In the genomic region with DNA sequence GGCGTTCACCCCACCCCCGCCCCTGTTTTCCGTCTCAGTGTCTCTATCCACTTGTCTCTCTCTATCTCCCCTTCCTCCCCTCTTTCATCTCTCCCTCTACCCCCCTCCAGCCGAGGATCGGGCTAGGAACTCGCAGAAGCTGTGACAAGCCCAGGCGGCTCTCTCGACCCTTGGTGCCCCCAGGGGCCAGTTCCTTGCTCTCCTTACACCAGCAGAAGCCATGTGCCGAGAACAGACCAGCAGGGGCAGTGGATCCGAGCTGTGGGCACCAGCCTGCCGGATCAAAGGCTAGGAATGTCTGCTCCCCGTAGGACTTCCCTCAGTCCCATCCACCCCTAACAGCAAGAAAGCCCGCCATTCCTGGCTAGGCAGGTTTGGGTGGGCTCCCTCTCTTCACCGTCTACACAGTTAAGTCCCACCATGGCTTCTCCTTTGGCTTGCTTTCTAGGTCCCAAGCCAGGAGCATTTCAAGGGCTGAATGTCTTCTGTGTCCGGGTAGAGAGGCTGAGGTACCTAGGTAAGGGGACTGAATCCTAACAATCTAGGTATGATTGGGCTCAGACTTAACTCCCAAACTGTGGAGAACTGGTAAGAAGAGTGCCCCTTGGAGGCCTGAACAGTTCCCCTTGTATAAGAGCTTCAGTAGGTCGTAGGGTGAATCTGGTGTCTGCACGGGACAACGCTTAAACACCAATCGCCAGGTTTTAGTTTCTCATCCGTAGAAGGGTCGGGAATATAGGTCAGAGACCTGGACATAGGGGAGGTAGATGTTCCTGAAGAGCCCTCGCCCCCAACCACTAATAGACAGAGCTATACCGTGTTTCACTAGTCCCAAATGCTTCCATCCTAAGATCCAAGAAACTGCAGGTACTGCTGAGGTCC, we compare ENCODE assay signal across 9 mouse cellular contexts. TPM values are rescaled to one million over a fixed set of nuclear protein-coding genes. Genes with fewer than 3 reads are reported as not detected.
DNase-seq lines count a peak whose midpoint lies in the region; ATAC-seq and TF ChIP-seq lines count a peak whose summit lies in the region.
"Had no signal": no experiment of that assay in that cellular context is flagged by ENCODE, and none has a peak within 500 bp of the region (broad histone marks: within the 10 kb centered on the region; RNA-seq: fewer than 3 reads in every experiment).

No protein-coding gene starts in this region.

- H3K4me3 ChIP-seq in CH12.LX (replicated peaks in 1 of 3; ENCODE audit: low read depth in 2 of 3, low read length in 2 of 3, poor library complexity in 1 of 3): no peak overlapping the region
- peak overlapping the region; percentile 35 for H3K4me3 ChIP-seq in forebrain, postnatal 0 days (ENCODE audit: low read depth, low read length)
- peak overlapping the region; percentile 63 for H3K4me3 ChIP-seq in midbrain, embryonic 10.5 days
- H3K4me3 ChIP-seq in thymus, adult 2 months (ENCODE audit: control insufficient read depth, insufficient read depth, low read length): no peak overlapping the region

- in situ Hi-C loops in CH12.LX (cut with MboI; ENCODE audit: low pct_ligation_motif_present, low pct_unique_long_range_greater_than_20kb, low sequenced_read_pairs): loop anchor here (5.0 kb wide), 1 partner anchor 140 kb away; no protein-coding TSS in a partner anchor

- no peak for TF ChIP-seq EP300 in CH12.LX (IDR thresholded peaks at IDR 0.05; ENCODE audit: low read length)

- dilution Hi-C loops in CH12.LX (cut with MboI; ENCODE audit: extremely low pct_ligation_motif_present, extremely low pct_unique_long_range_greater_than_20kb, low sequenced_read_pairs): no loop called here

- H3K79me2 ChIP-seq in CH12.LX (replicated peaks; ENCODE audit: control insufficient read depth, extremely low read depth, insufficient read depth, poor library complexity, severe bottlenecking): no peaks in the 10 kb centered on the region

- TF ChIP-seq CTCF in CH12.LX (conservative IDR thresholded peaks at IDR 0.05 in 1 of 2, IDR thresholded peaks at IDR 0.05 in 1 of 2; ENCODE audit: low read depth in 2 of 2, low read length in 2 of 2): no peak
- no peak for TF ChIP-seq CTCF in forebrain, postnatal 0 days (IDR thresholded peaks at IDR 0.05; ENCODE audit: low read depth)
- no peak for TF ChIP-seq CTCF in thymus, adult 2 months (IDR thresholded peaks at IDR 0.05; ENCODE audit: borderline replicate concordance, control insufficient read depth, extremely low read depth, insufficient read depth, low read length, poor library complexity)

- WGBS in forebrain, postnatal 0 days: 4% methylated on average over 23 of the region's 23 CpGs
- 2% methylated on average over 23 of the region's 23 CpGs for WGBS in midbrain, embryonic 10.5 days
- WGBS in thymus, adult 2 months: 7% methylated on average over 23 of the region's 23 CpGs

- TF ChIP-seq POLR2A in CH12.LX (IDR thresholded peaks at IDR 0.05; ENCODE audit: low read depth, low read length): no peak
- no peak for TF ChIP-seq POLR2A in thymus, adult 2 months (IDR thresholded peaks at IDR 0.05; ENCODE audit: control insufficient read depth, extremely low read depth, insufficient read depth, low read length, poor library complexity)

- no peaks in the 10 kb centered on the region for H3K36me3 ChIP-seq in CH12.LX (replicated peaks in 1 of 2; ENCODE audit: control insufficient read depth in 1 of 2, insufficient read depth in 1 of 2, low read length in 1 of 2)
- no peaks in the 10 kb centered on the region for H3K36me3 ChIP-seq in forebrain, postnatal 0 days (ENCODE audit: insufficient read depth)
- no peaks in the 10 kb centered on the region for H3K36me3 ChIP-seq in midbrain, embryonic 10.5 days
- no peaks in the 10 kb centered on the region for H3K36me3 ChIP-seq in thymus, adult 2 months (ENCODE audit: control insufficient read depth, insufficient read depth, low read length)

- H3K27me3 ChIP-seq in CH12.LX (replicated peaks): peaks cover 87% of the 10 kb centered on the region
- peaks cover 81% of the 10 kb centered on the region for H3K27me3 ChIP-seq in forebrain, postnatal 0 days (ENCODE audit: insufficient read depth, low read length)
- peaks cover 100% of the 10 kb centered on the region for H3K27me3 ChIP-seq in midbrain, embryonic 10.5 days (ENCODE audit: low read depth, poor library complexity, severe bottlenecking)
- H3K27me3 ChIP-seq in thymus, adult 2 months (ENCODE audit: control insufficient read depth, insufficient read depth, low read length): peaks cover 34% of the 10 kb centered on the region

- H3K27ac ChIP-seq in CH12.LX (ENCODE audit: insufficient read depth, low read depth): no peak overlapping the region
- no peak overlapping the region for H3K27ac ChIP-seq in forebrain, postnatal 0 days (ENCODE audit: low read depth, low read length)
- H3K27ac ChIP-seq in midbrain, embryonic 10.5 days (replicated peaks): peak overlapping the region; percentile 83
- no peak overlapping the region for H3K27ac ChIP-seq in thymus, adult 2 months (ENCODE audit: control insufficient read depth, insufficient read depth, low read length)

- H3K9ac ChIP-seq in CH12.LX (ENCODE audit: insufficient read depth, low read depth): no peak overlapping the region
- H3K9ac ChIP-seq in forebrain, postnatal 0 days: no peak overlapping the region

- no peak for ATAC-seq in forebrain, postnatal 0 days

- no peak for DNase-seq in CH12.LX (ENCODE audit: extremely low read depth)
- peak; percentile 16 for DNase-seq in ES-CJ7 (ENCODE audit: low read depth, low spot score)
- DNase-seq in forebrain, postnatal 0 days: peak; percentile 9
- peak; percentile 56 for DNase-seq in midbrain, embryonic 10.5 days (ENCODE audit: low spot score)
- no peak for DNase-seq in spleen, postnatal 36 days (ENCODE audit: low spot score in 2 of 2)
- DNase-seq in thymus, adult 2 months: no peak
- no peak for DNase-seq in left cerebral cortex, adult 8-10 months (ENCODE audit: low spot score in 2 of 2)
- DNase-seq: lung, adult 2 months had no signal

- peaks cover 22% of the 10 kb centered on the region for H3K9me3 ChIP-seq in CH12.LX (replicated peaks; ENCODE audit: low read length)
- no peaks in the 10 kb centered on the region for H3K9me3 ChIP-seq in forebrain, postnatal 0 days (ENCODE audit: low read length)
- no peaks in the 10 kb centered on the region for H3K9me3 ChIP-seq in midbrain, embryonic 10.5 days (replicated peaks)

- peaks cover 8 to 60% of the 10 kb centered on the region in 2 experiments for H3K4me1 ChIP-seq in CH12.LX (ENCODE audit: control insufficient read depth in 1 of 2, insufficient read depth in 2 of 2)
- H3K4me1 ChIP-seq in forebrain, postnatal 0 days (ENCODE audit: insufficient read depth): peaks cover 13% of the 10 kb centered on the region
- H3K4me1 ChIP-seq in midbrain, embryonic 10.5 days: peaks cover 87% of the 10 kb centered on the region
- peaks cover 12% of the 10 kb centered on the region; the same call in 1 of the 2 replicates for H3K4me1 ChIP-seq in thymus, adult 2 months (replicated peaks; ENCODE audit: control insufficient read depth, insufficient read depth, low read length)

- TF ChIP-seq RAD21 in CH12.LX (IDR thresholded peaks at IDR 0.05; ENCODE audit: low read depth, low read length): no peak

- H3K4me2 ChIP-seq in CH12.LX (ENCODE audit: insufficient read depth, low read depth, poor library complexity, severe bottlenecking): peak overlapping the region; percentile 63
- peak overlapping the region; percentile 52 for H3K4me2 ChIP-seq in forebrain, postnatal 0 days (ENCODE audit: low read depth)

TF ChIP-seq in CH12.LX, 34 proteins besides CTCF, POLR2A, EP300 and RAD21:
- no peak for TF ChIP-seq ZKSCAN1 (IDR thresholded peaks at IDR 0.05; ENCODE audit: borderline replicate concordance, low read depth, low read length)
- TF ChIP-seq UBTF (IDR thresholded peaks at IDR 0.05; ENCODE audit: low read depth, low read length): 0 out of 2 replicates have a peak, but pooled peaks have one; percentile 36
- TF ChIP-seq ETS1 (conservative IDR thresholded peaks at IDR 0.05; ENCODE audit: low read depth, low read length): no peak

RNA-seq across cellular contexts. Expression of a gene that starts 1.2 kb away (rescaled TPM):
- total RNA-seq in CH12.LX (2012; rRNA removed) (0.04 TPM in 1 of 2 replicates, not detected in the other), CH12.LX (2014; rRNA removed) (not detected in 2 replicates)
- polyA plus RNA-seq in CH12.LX (2012; ENCODE audit: insufficient read length, low read depth): not detected in 2 replicates
- total RNA-seq in forebrain, postnatal 0 days (2014; rRNA removed): 4.4 and 6.1 TPM in 2 replicates
- 4.1 and 8.1 TPM in 2 replicates for polyA plus RNA-seq in forebrain, postnatal 0 days (2015; fragmentation: Nextera tagmentation; extraction: Ambion mirVana)
- polyA plus RNA-seq in midbrain, embryonic 10.5 days (2016; fragmentation: Nextera tagmentation; extraction: Ambion mirVana): 9.8 and 10.8 TPM in 2 replicates
- 0.33 and 0.43 TPM in 2 replicates for polyA plus RNA-seq in thymus, adult 2 months (2012; rRNA removed)
- total RNA-seq in left cerebral cortex, adult 8-10 months (2022): 1 to 10 TPM; 1.3 to 2.6 (median 1.9) TPM
- total RNA-seq: gastrocnemius, adult 18-20 months had no signal

RNA-seq across cellular contexts. Expression of a gene that starts 23.1 kb away (rescaled TPM):
- not detected in 2 replicates for total RNA-seq in CH12.LX (2012; rRNA removed)
- not detected in 2 replicates for total RNA-seq in CH12.LX (2014; rRNA removed)
- not detected in 2 replicates for polyA plus RNA-seq in CH12.LX (2012; ENCODE audit: insufficient read length, low read depth)
- 0.62 TPM in 2 replicates for total RNA-seq in forebrain, postnatal 0 days (2014; rRNA removed)
- 0.40 and 0.97 TPM in 2 replicates for polyA plus RNA-seq in forebrain, postnatal 0 days (2015; fragmentation: Nextera tagmentation; extraction: Ambion mirVana)
- 0.43 and 0.73 TPM in 2 replicates for polyA plus RNA-seq in midbrain, embryonic 10.5 days (2016; fragmentation: Nextera tagmentation; extraction: Ambion mirVana)
- 0.13 and 0.15 TPM in 2 replicates for polyA plus RNA-seq in thymus, adult 2 months (2012; rRNA removed)
- under 1 TPM; 0.14 to 0.39 (median 0.22) TPM for total RNA-seq in left cerebral cortex, adult 8-10 months (2022)

Comparison
In these comparisons a context has a peak if more than half of its experiments do, and no peak if none do; other contexts are left out.
1. DNase-seq: peak in ES-CJ7 (single experiment), forebrain, postnatal 0 days (single experiment) and midbrain, embryonic 10.5 days (single experiment); none in CH12.LX (single experiment), spleen, postnatal 36 days (0 of 2), thymus, adult 2 months (single experiment) and left cerebral cortex, adult 8-10 months (0 of 2).
2. H3K4me3 ChIP-seq: peak in forebrain, postnatal 0 days (single experiment) and midbrain, embryonic 10.5 days (single experiment); none in CH12.LX (0 of 3) and thymus, adult 2 months (single experiment).